Mouse (Mus musculus) heart, embryonic 13.5 days (tissue): Measurements from ENCODE around the gene Hira. TPM values are rescaled to one million over a fixed set of nuclear protein-coding genes. Genes with fewer than 3 reads are reported as not detected.
A peak's percentile ranks its signal among the peaks of the same experiment; 100 is the strongest.
"Not testable (repeated sequence)": the region's sequence is repeated elsewhere in the genome, so short reads cannot be mapped to it uniquely, and the experiment has no call there.

Source experiments
- ATAC-seq: fragments of 200-750 bp; cut with Nextera tagmentation; 2 replicates; pipeline ENCODE4 v1.8.0; 2017; ENCODE audit warnings: moderate TSS enrichment; ENCODE audit not compliant: insufficient number of reproducible peaks, low FRiP score, low TSS enrichment; ENCODE audit errors: extremely low read depth
- H3K27ac ChIP-seq: fragments of 300-500 bp; sonication (generic); replicated peaks from 2 replicates; pipeline ENCODE4 v1.5.1; 2015; ENCODE audit warnings: moderate library complexity, mild to moderate bottlenecking, inconsistent platforms
- H3K27me3 ChIP-seq: fragments of 300-500 bp; sonication (generic); replicated peaks from 2 replicates; pipeline ENCODE4 v1.6.1; 2015; ENCODE audit warnings: mild to moderate bottlenecking, inconsistent platforms
- H3K36me3 ChIP-seq: fragments of 300-500 bp; sonication (generic); 2 replicates; pipeline ENCODE4 v1.6.1; 2015; ENCODE audit warnings: mild to moderate bottlenecking, inconsistent platforms
- H3K4me1 ChIP-seq: fragments of 300-500 bp; sonication (generic); 2 replicates; pipeline ENCODE4 v1.6.1; 2015; ENCODE audit warnings: inconsistent platforms
- H3K4me2 ChIP-seq: fragments of 300-500 bp; sonication (generic); 2 replicates; pipeline ENCODE4 v1.6.1; 2015; ENCODE audit warnings: inconsistent platforms, mild to moderate bottlenecking, moderate library complexity
- H3K4me3 ChIP-seq: fragments of 300-500 bp; sonication (generic); 2 replicates; pipeline ENCODE4 v1.5.1; 2015; ENCODE audit warnings: moderate library complexity, mild to moderate bottlenecking, inconsistent platforms
- H3K9ac ChIP-seq: fragments of 300-500 bp; sonication (generic); 2 replicates; pipeline ENCODE4 v1.6.1; 2015; ENCODE audit warnings: inconsistent platforms, mild to moderate bottlenecking, moderate library complexity
- H3K9me3 ChIP-seq: fragments of 300-500 bp; sonication (generic); 2 replicates; pipeline ENCODE4 v1.6.1; 2016; ENCODE audit warnings: inconsistent platforms
- WGBS: fragments of 180-500 bp; shearing (Covaris S2); methylation state at CpG from one replicate; pipeline ENCODE4 v1.1.7; 2015; ENCODE audit warnings: mixed read lengths; 5-methylcytosine and 5-hydroxymethylcytosine counted together
- polyA plus RNA-seq: library from polyadenylated mRNA; unstranded; fragments of >200 nt; fragmentation: Nextera tagmentation; extraction: Ambion mirVana; gene quantifications from 2 replicates; pipeline ENCODE4 v1.2.1, GENCODE M21; 2015

Hira gene
- polyA plus RNA-seq, 1 experiment from 2014 or later = 11.0 TPM

DNA sequence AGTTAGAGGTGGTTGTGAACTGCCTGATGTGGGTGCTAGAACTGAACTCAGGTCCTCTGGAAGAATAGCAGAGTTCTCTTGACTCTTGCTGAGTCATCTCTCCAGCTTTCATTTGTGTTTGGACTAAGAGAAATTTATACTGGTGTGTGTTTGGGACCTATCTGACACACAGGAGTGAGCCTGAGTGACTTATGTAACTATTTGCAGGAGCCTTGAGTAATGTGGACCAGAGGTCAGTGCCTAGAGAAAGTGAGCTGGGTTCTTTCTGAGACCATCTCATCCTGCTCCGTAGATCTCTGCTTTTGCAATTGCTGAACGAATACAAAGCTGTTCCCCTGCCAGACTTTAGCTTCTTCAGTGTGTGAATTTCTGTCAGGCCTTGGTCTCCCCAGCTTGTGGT, 44.9 kb downstream of the Hira start:
- no peak for ATAC-seq
- H3K27me3 ChIP-seq = no peaks in the 10 kb centered on the region
- no peaks in the 10 kb centered on the region for H3K9me3 ChIP-seq
- WGBS = 87% methylated on average over 2 of the region's 2 CpGs
- peaks cover 96% of the 10 kb centered on the region for H3K36me3 ChIP-seq
- no peaks in the 10 kb centered on the region for H3K4me1 ChIP-seq
- no peak overlapping the region for H3K4me3 ChIP-seq
- no peak overlapping the region for H3K27ac ChIP-seq
- no peak overlapping the region for H3K4me2 ChIP-seq
- no peak overlapping the region for H3K9ac ChIP-seq

DNA sequence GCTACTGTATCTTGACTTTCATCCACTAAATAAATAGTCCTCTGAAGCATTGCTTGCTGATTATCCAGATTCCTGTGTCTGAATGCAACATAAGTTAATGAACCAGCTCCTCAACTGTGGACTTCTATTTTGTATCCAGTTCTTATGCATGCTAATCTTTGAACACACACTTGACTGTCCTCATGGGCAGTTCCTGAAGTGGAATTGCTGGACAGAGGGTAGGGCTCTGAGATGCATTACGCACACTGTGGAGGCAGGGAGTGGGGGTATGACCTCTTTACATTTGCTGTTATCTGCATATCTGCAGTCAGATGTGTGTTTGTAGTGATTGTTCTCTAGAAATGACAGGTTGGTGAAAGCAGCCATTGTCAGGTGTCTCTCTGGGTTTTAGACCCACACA, 51.1 kb downstream of the Hira start:
- Histone ChIP-seq H3K36me3 (peaks cover 90% of the 10 kb centered on the region), H3K9me3 (no peaks in the 10 kb centered on the region), H3K27me3 (no peaks in the 10 kb centered on the region), H3K4me2 (no peak overlapping the region), H3K4me1 (no peaks in the 10 kb centered on the region), H3K4me3 (no peak overlapping the region), H3K9ac (no peak overlapping the region), H3K27ac (no peak overlapping the region)
- WGBS = 90% methylated on average over 1 of the region's 1 CpGs
- ATAC-seq = no peak

DNA sequence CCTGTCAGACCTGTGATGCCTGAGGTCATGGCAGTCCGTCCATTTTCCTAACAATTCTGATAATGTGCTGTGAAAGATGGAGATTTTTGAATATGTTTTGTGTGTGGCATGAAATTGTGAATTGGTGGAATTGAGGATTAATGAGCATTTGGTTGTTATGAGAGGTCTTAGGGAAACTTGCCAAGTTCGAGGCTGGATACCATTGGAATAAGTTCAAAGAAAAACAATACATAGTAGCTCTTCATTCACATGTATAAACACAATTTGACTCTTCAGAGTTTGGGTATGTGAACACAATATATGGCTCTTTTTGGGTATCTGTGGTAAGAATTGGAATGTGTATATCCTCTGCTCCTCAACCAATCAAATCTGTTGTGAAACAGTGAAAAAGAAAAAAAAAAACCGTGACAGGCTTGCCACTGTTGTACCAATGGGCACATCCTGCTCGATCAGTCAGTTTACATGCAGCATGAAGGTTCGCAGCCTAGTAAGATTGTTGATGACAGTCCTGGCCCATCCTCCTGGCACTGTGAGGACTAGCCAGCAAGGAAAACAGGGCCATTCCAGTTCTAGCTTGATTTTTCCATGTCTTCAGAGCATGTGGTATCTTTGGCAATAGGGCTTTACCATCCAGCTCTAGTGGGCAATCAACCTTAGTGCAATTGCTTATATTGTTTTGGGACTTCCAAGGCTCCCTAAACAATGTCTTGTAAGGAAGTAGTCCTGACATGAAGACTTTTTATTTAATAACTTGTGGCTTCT, 61.7 kb downstream of the Hira start:
- Histone ChIP-seq H3K4me3 (no peak overlapping the region), H3K27me3 (no peaks in the 10 kb centered on the region), H3K36me3 (peaks cover 70% of the 10 kb centered on the region), H3K27ac (no peak overlapping the region), H3K4me1 (no peaks in the 10 kb centered on the region), H3K4me2 (no peak overlapping the region), H3K9me3 (no peaks in the 10 kb centered on the region), H3K9ac (no peak overlapping the region)
- WGBS = 82% methylated on average over 5 of the region's 5 CpGs
- ATAC-seq = no peak

DNA sequence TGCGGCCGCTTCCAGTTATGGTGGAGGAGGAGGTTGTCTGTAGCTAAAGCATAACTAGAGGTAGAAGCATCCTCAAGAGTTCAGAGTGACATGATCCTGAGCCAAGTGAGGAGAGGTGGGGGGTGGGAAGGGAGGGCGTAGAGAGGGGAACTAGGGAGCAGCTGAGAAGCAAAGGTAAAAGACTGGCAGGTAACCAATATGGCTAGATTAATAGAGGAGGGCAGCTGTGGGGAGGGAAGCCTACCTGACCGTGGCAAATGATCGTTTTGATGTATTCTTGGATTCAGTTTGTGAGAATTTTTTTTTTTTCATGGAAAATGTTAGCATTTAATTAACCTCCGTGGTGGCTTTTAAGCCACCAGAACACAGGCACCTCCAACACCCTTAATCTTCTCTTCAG, 67.1 kb downstream of the Hira start:
- ATAC-seq = no peak
- H3K36me3 ChIP-seq = peaks cover 72% of the 10 kb centered on the region
- WGBS = 90% methylated on average over 6 of the region's 6 CpGs

DNA sequence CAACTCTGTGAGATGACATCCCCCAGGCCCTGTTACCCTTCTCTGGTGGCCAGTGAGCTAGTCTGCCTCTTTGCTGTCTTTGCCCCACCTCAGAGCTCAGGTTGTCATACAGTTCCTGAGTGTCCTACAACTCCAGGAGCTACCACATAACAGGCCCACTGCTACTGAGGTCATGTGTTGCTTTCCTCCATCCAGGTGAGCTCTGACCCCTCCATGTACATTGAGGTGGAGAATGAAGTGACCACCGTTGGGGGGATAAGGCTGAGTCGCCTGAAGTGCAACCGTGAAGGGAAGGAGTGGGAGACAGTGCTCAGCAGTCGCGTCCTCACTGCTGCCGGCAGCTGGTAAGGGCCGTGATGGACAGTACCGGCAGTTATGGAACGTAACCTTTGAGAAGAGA, 72.1 kb downstream of the Hira start:
- Histone ChIP-seq H3K4me3 (no peak overlapping the region), H3K27me3 (no peaks in the 10 kb centered on the region), H3K36me3 (peaks cover 97% of the 10 kb centered on the region), H3K27ac (no peak overlapping the region), H3K9ac (no peak overlapping the region), H3K4me2 (no peak overlapping the region), H3K4me1 (no peaks in the 10 kb centered on the region), H3K9me3 (no peaks in the 10 kb centered on the region)
- ATAC-seq = no peak
- WGBS = 93% methylated on average over 9 of the region's 9 CpGs

More for the DNA sequence above, 67.1 kb downstream of the Hira start:
- H3K27ac ChIP-seq = no peak overlapping the region
- no peak overlapping the region for H3K4me2 ChIP-seq
- no peak overlapping the region for H3K9ac ChIP-seq
- no peaks in the 10 kb centered on the region for H3K27me3 ChIP-seq
- H3K4me3 ChIP-seq = no peak overlapping the region
- H3K9me3 ChIP-seq = no peaks in the 10 kb centered on the region
- H3K4me1 ChIP-seq = no peaks in the 10 kb centered on the region

DNA sequence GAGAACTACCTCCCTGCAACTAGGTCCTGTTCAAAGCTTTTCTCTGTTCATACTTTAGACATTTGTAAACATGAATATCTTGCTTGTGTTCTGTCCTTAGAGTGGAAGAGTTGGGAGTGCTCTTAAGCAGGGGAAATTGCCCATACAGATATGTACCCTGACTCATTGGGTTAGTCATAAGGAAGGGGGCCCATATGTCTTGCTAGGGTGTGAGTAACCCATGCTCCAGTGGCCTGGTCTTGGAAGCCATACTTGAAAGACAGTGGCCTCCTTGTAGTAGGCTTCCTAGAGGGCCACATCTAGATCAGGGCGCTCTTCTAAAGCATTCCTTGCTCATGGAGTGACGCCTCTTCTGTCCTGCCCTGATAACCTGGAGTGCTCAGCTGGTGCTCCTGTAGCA, 73.5 kb downstream of the Hira start:
- no peaks in the 10 kb centered on the region for H3K4me1 ChIP-seq
- no peaks in the 10 kb centered on the region for H3K27me3 ChIP-seq
- H3K4me3 ChIP-seq = no peak overlapping the region
- 82% methylated on average over 2 of the region's 2 CpGs for WGBS
- ATAC-seq = no peak
- no peaks in the 10 kb centered on the region for H3K9me3 ChIP-seq
- H3K36me3 ChIP-seq = peaks cover 99% of the 10 kb centered on the region
- H3K27ac ChIP-seq = no peak overlapping the region
- no peak overlapping the region for H3K4me2 ChIP-seq
- no peak overlapping the region for H3K9ac ChIP-seq

DNA sequence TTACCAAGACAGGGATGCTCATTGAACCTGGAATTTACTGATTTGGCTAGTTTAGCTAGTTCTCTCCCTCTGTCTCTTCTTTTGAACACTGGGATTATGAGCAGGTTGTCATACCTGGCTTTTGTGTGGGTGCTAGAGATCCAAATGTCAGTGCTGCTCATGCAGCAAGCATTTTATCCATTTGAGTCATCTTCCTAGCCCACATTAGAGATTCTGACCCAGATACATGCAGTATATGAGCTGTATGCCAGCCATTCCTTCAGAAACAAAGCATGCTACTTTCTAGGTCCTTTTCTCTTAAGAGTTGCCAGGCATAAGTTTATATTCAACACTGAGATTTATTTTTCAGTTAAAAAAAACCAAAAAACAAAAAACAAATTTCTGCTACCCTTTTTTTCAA, 76.0 kb downstream of the Hira start:
- ATAC-seq = no peak
- no peaks in the 10 kb centered on the region for H3K27me3 ChIP-seq
- H3K4me1 ChIP-seq = no peaks in the 10 kb centered on the region
- peaks cover 99% of the 10 kb centered on the region for H3K36me3 ChIP-seq
- no peak overlapping the region for H3K9ac ChIP-seq
- H3K4me3 ChIP-seq = no peak overlapping the region
- no peak overlapping the region for H3K4me2 ChIP-seq
- no peaks in the 10 kb centered on the region for H3K9me3 ChIP-seq
- H3K27ac ChIP-seq = no peak overlapping the region

DNA sequence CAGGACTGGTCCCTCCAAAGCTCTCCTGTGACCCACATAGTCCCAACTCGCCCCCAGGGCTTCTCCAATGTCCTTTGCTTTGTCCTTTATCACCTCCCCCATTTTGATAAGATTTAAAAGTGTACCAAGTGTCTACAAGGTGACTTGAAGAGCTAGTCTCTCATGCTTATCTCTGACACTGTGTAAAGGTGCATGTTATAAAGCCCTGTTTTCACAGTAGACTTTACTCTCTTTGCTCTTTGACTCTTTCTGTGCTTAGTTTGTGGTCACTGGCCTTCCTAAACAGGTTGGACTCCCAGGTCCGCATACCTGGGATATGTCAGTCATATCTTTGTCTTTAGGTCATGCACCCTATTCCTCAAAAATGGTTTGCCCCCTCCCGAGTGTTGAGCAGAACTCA, 78.2 kb downstream of the Hira start:
- Histone ChIP-seq H3K4me1 (no peaks in the 10 kb centered on the region), H3K27ac (no peak overlapping the region), H3K9ac (no peak overlapping the region), H3K4me3 (no peak overlapping the region), H3K9me3 (peaks cover 3% of the 10 kb centered on the region), H3K36me3 (peaks cover 81% of the 10 kb centered on the region), H3K27me3 (no peaks in the 10 kb centered on the region), H3K4me2 (no peak overlapping the region)
- 69% methylated on average over 3 of the region's 3 CpGs for WGBS
- no peak for ATAC-seq

DNA sequence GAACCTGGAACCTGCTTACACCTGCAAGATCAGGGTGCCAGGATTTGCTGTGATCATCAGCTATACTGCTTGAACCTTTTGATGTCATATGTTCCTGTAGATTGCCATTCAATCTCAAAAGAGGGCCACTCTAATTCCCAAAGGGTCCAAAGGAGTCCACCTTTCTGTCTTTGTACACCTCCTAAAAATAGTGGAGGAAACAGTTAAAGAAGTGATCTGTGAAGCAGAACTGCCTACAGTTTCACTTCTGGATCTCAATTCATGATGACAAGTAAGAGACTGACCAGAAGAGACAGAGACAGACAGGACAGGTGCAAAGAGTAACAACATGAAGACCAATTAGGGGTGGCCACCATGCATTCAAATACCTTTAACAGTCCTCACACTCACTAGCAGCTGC, 86.6 kb downstream of the Hira start:
- no peak overlapping the region for H3K4me2 ChIP-seq
- H3K27ac ChIP-seq = no peak overlapping the region
- ATAC-seq = no peak
- H3K27me3 ChIP-seq = no peaks in the 10 kb centered on the region
- peaks cover 75% of the 10 kb centered on the region for H3K36me3 ChIP-seq
- no peak overlapping the region for H3K9ac ChIP-seq
- no peaks in the 10 kb centered on the region for H3K4me1 ChIP-seq
- H3K9me3 ChIP-seq = peaks cover 10% of the 10 kb centered on the region
- no peak overlapping the region for H3K4me3 ChIP-seq

DNA sequence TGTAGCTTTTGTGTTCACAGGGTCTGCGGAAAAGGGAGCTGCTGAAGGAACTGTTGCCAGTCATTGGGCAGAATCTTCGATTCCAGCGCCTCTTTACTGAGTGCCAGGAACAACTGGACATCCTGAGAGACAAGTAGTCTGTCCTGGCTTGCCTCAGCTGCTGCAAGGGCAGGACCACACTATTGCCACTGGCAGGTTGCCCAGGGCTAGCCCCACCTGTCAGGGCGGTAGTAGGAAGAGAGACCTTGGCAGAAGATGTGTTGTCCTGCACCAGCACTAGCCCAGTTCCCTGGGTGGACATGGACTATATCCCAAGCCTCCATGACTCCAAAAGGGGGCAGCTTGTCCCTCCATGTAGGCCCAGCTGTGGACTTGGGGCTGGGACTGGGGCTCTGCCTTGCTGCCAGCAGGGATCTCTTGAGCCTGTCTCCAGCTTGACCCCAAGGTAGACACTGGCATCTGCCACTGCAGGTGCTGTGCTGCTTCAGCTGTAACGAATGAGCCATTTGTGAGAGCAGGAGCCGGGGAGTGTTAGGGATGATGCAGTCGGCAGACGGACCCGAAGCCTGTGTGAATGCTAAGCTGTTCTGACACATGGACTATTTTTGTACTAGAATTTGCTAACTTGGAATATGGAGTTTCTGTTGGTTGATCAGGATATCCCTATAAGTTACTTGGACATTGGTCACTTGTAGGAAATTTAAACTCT, 92.7 kb downstream of the Hira start:
- peaks cover 41% of the 10 kb centered on the region for H3K4me1 ChIP-seq

DNA sequence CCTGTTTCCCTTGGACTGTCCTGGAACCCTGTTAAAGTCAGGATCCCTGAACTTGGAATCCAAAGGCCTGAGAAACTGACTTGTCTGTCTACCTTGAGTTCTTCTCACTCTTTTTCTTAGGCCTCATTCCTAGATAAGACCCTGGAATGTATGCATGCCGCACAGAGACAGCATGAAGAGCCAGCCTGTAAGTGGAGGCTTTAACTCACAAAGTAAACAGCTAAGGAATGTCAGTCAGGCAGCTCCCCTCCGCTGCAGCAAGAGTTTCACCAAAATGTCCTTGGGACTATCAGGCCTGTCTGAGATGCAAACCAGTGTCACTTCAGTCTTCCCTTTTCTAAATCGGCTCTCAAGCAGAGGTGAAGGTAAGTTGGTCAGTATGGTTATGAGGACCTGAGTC, 94.0 kb downstream of the Hira start:
- no peak overlapping the region for H3K4me2 ChIP-seq
- ATAC-seq = no peak
- peaks cover 41% of the 10 kb centered on the region for H3K4me1 ChIP-seq
- no peaks in the 10 kb centered on the region for H3K27me3 ChIP-seq
- peak overlapping the region; percentile 79 for H3K27ac ChIP-seq
- no peak overlapping the region; the same call in 1 of the 2 replicates for H3K9ac ChIP-seq
- no peaks in the 10 kb centered on the region; the same call in none of the 2 replicates for H3K9me3 ChIP-seq
- no peak overlapping the region for H3K4me3 ChIP-seq
- 19% methylated on average over 3 of the region's 3 CpGs for WGBS
- peaks cover 44% of the 10 kb centered on the region for H3K36me3 ChIP-seq

More for the DNA sequence above, 92.7 kb downstream of the Hira start:
- Histone ChIP-seq H3K9ac (no peak overlapping the region; the same call in 1 of the 2 replicates), H3K36me3 (peaks cover 56% of the 10 kb centered on the region), H3K4me3 (no peak overlapping the region), H3K27ac (peak overlapping the region; percentile 25; the same call in 1 of the 2 replicates), H3K4me2 (no peak overlapping the region), H3K27me3 (no peaks in the 10 kb centered on the region), H3K9me3 (no peaks in the 10 kb centered on the region; the same call in 1 of the 2 replicates)
- WGBS = 77% methylated on average over 9 of the region's 9 CpGs
- ATAC-seq = no peak

DNA sequence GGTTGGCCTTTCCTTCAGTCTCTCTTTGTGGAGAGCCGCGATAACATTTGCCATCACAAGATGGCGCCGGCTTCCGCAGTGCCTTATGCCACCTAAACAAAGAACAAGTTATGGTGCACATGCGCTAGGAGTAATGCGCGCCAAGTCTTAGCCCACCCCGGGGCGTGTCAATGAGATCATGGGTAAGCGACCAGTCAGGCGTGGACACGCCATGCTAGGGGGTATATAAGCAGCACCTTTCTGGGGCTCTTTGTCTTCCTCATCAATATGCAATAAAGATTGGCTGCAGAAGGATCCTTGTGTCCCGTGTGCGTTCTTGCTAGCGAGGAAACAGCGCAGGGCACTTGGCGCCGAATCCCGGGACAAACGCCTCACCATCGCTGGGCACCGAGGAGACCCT, 98.8 kb downstream of the Hira start:
- WGBS = 80% methylated on average over 23 of the region's 23 CpGs
- H3K4me3 ChIP-seq, H3K27ac ChIP-seq, ATAC-seq, H3K27me3 ChIP-seq, H3K9me3 ChIP-seq, H3K9ac ChIP-seq: not testable (repeated sequence)
- H3K36me3 ChIP-seq = peaks cover 14% of the 10 kb centered on the region
- H3K4me1 ChIP-seq = peaks cover 23% of the 10 kb centered on the region
- peak overlapping the region; percentile 40 for H3K4me2 ChIP-seq
